Mouse (Mus musculus): Measurements from ENCODE around the gene Taok2. TPM values are rescaled to one million over a fixed set of nuclear protein-coding genes. Genes with fewer than 3 reads are reported as not detected.

Taok2 gene
- total RNA-seq, 1 experiment = 42.3 TPM

GRCm38 (mm10) chr7:126821835-126822511 lies 62.5 kb downstream of the Taok2 start:
- in situ Hi-C loops (cut with MboI; ENCODE audit: low sequenced_read_pairs in 2 of 2, unreplicated experiment in 2 of 2) = no loop called here
- peak; percentile 78 for DNase-seq (ENCODE audit: low read depth, low spot score)
- Histone ChIP-seq H3K9me3 (ENCODE audit: control insufficient read depth, insufficient read depth, low read depth, low read length) (no peaks in the 10 kb centered on the region), H3K4me1 (ENCODE audit: control insufficient read depth in 2 of 2, insufficient read depth in 2 of 2, low read length in 2 of 2, poor library complexity in 1 of 2) (peaks cover 2 to 9% of the 10 kb centered on the region in 2 experiments; a peak in 1 of 4 replicates), H3K9ac (ENCODE audit: insufficient read depth, low read depth, low read length, poor library complexity, severe bottlenecking) (no peak overlapping the region), H3K36me3 (ENCODE audit: control insufficient read depth, insufficient read depth, low read length, poor library complexity, severe bottlenecking) (no peaks in the 10 kb centered on the region), H3K27ac (ENCODE audit: insufficient read depth, low read depth, low read length, poor library complexity, severe bottlenecking) (no peak overlapping the region), H3K4me3 (ENCODE audit: insufficient read depth in 1 of 2, low read depth in 1 of 2, low read length in 2 of 2, poor library complexity in 1 of 2, severe bottlenecking in 1 of 2) (no peak overlapping the region)
- TF ChIP-seq ZC3H11A (IDR thresholded peaks at IDR 0.05; ENCODE audit: borderline replicate concordance, low read depth, low read length) (peak; percentile 62), ZNF384 (IDR thresholded peaks at IDR 0.05; ENCODE audit: low read depth, low read length) (no peak)

GRCm38 (mm10) chr7:126818818-126819217 lies 65.7 kb downstream of the Taok2 start:
- TF ChIP-seq HCFC1 (IDR thresholded peaks at IDR 0.05; ENCODE audit: borderline replicate concordance, insufficient read depth, low read length) (no peak), ZNF384 (IDR thresholded peaks at IDR 0.05; ENCODE audit: low read depth, low read length) (peak; percentile 82)
- in situ Hi-C loops (cut with MboI; ENCODE audit: low sequenced_read_pairs in 2 of 2, unreplicated experiment in 2 of 2) = no loop called here
- no peaks in the 10 kb centered on the region for H3K9me3 ChIP-seq (ENCODE audit: control insufficient read depth, insufficient read depth, low read depth, low read length)
- no peak overlapping the region for H3K4me3 ChIP-seq (ENCODE audit: insufficient read depth in 1 of 2, low read depth in 1 of 2, low read length in 2 of 2, poor library complexity in 1 of 2, severe bottlenecking in 1 of 2)
- no peaks in the 10 kb centered on the region for H3K36me3 ChIP-seq (ENCODE audit: control insufficient read depth, insufficient read depth, low read length, poor library complexity, severe bottlenecking)
- DNase-seq (ENCODE audit: low read depth, low spot score) = no peak
- no peak overlapping the region for H3K27ac ChIP-seq (ENCODE audit: insufficient read depth, low read depth, low read length, poor library complexity, severe bottlenecking)
- H3K4me1 ChIP-seq (ENCODE audit: control insufficient read depth in 2 of 2, insufficient read depth in 2 of 2, low read length in 2 of 2, poor library complexity in 1 of 2) = peaks cover 3 to 11% of the 10 kb centered on the region in 2 experiments; a peak in 2 of 4 replicates
- H3K9ac ChIP-seq (ENCODE audit: insufficient read depth, low read depth, low read length, poor library complexity, severe bottlenecking) = no peak overlapping the region

GRCm38 (mm10) chr7:126817595-126817994 lies 66.9 kb downstream of the Taok2 start:
- Histone ChIP-seq H3K9ac (ENCODE audit: insufficient read depth, low read depth, low read length, poor library complexity, severe bottlenecking) (no peak overlapping the region), H3K36me3 (ENCODE audit: control insufficient read depth, insufficient read depth, low read length, poor library complexity, severe bottlenecking) (no peaks in the 10 kb centered on the region), H3K27ac (ENCODE audit: insufficient read depth, low read depth, low read length, poor library complexity, severe bottlenecking) (no peak overlapping the region), H3K4me1 (ENCODE audit: control insufficient read depth in 2 of 2, insufficient read depth in 2 of 2, low read length in 2 of 2, poor library complexity in 1 of 2) (peaks cover 7 to 17% of the 10 kb centered on the region in 2 experiments; a peak in 3 of 4 replicates), H3K9me3 (ENCODE audit: control insufficient read depth, insufficient read depth, low read depth, low read length) (no peaks in the 10 kb centered on the region), H3K4me3 (ENCODE audit: insufficient read depth in 1 of 2, low read depth in 1 of 2, low read length in 2 of 2, poor library complexity in 1 of 2, severe bottlenecking in 1 of 2) (no peak overlapping the region)
- no peak for DNase-seq (ENCODE audit: low read depth, low spot score)
- in situ Hi-C loops (cut with MboI; ENCODE audit: low sequenced_read_pairs in 2 of 2, unreplicated experiment in 2 of 2) = no loop called here
- TF ChIP-seq CHD2 (IDR thresholded peaks at IDR 0.05; ENCODE audit: low read depth, low read length) (no peak), MAFK (IDR thresholded peaks at IDR 0.05; ENCODE audit: insufficient read depth, low read depth, low read length) (no peak), ZNF384 (IDR thresholded peaks at IDR 0.05; ENCODE audit: low read depth, low read length) (no peak), ZC3H11A (IDR thresholded peaks at IDR 0.05; ENCODE audit: borderline replicate concordance, low read depth, low read length) (no peak), HCFC1 (IDR thresholded peaks at IDR 0.05; ENCODE audit: borderline replicate concordance, insufficient read depth, low read length) (no peak)

- Histone ChIP-seq H3K36me3 (ENCODE audit: control insufficient read depth, insufficient read depth, low read length, poor library complexity, severe bottlenecking) (no peaks in the 10 kb centered on the region), H3K4me1 (ENCODE audit: control insufficient read depth in 2 of 2, insufficient read depth in 2 of 2, low read length in 2 of 2, poor library complexity in 1 of 2) (peaks cover 5 to 16% of the 10 kb centered on the region in 2 experiments; a peak in 3 of 4 replicates), H3K9ac (ENCODE audit: insufficient read depth, low read depth, low read length, poor library complexity, severe bottlenecking) (no peak overlapping the region), H3K4me3 (ENCODE audit: insufficient read depth in 1 of 2, low read depth in 1 of 2, low read length in 2 of 2, poor library complexity in 1 of 2, severe bottlenecking in 1 of 2) (no peak overlapping the region), H3K9me3 (ENCODE audit: control insufficient read depth, insufficient read depth, low read depth, low read length) (no peaks in the 10 kb centered on the region), H3K27ac (ENCODE audit: insufficient read depth, low read depth, low read length, poor library complexity, severe bottlenecking) (no peak overlapping the region)
- in situ Hi-C loops (cut with MboI; ENCODE audit: low sequenced_read_pairs in 2 of 2, unreplicated experiment in 2 of 2) = no loop called here
- TF ChIP-seq ZNF384 (IDR thresholded peaks at IDR 0.05; ENCODE audit: low read depth, low read length) = no peak
- no peak for TF ChIP-seq HCFC1 (IDR thresholded peaks at IDR 0.05; ENCODE audit: borderline replicate concordance, insufficient read depth, low read length)
- no peak for TF ChIP-seq ZC3H11A (IDR thresholded peaks at IDR 0.05; ENCODE audit: borderline replicate concordance, low read depth, low read length)
- no peak for TF ChIP-seq MAFK (IDR thresholded peaks at IDR 0.05; ENCODE audit: insufficient read depth, low read depth, low read length)
- no peak for TF ChIP-seq CHD2 (IDR thresholded peaks at IDR 0.05; ENCODE audit: low read depth, low read length)
- DNase-seq (ENCODE audit: low read depth, low spot score) = no peak
Observed at GRCm38 (mm10) chr7:126816494-126816893, 68.0 kb downstream of the Taok2 start.

GRCm38 (mm10) chr7:126815726-126816222 lies 68.7 kb downstream of the Taok2 start:
- no peak for DNase-seq (ENCODE audit: low read depth, low spot score)
- in situ Hi-C loops (cut with MboI; ENCODE audit: low sequenced_read_pairs in 2 of 2, unreplicated experiment in 2 of 2) = no loop called here
- no peak overlapping the region for H3K27ac ChIP-seq (ENCODE audit: insufficient read depth, low read depth, low read length, poor library complexity, severe bottlenecking)
- no peak overlapping the region for H3K4me3 ChIP-seq (ENCODE audit: insufficient read depth in 1 of 2, low read depth in 1 of 2, low read length in 2 of 2, poor library complexity in 1 of 2, severe bottlenecking in 1 of 2)
- no peak overlapping the region for H3K9ac ChIP-seq (ENCODE audit: insufficient read depth, low read depth, low read length, poor library complexity, severe bottlenecking)
- TF ChIP-seq MAFK (IDR thresholded peaks at IDR 0.05; ENCODE audit: insufficient read depth, low read depth, low read length) (no peak), ZC3H11A (IDR thresholded peaks at IDR 0.05; ENCODE audit: borderline replicate concordance, low read depth, low read length) (no peak), CHD2 (IDR thresholded peaks at IDR 0.05; ENCODE audit: low read depth, low read length) (no peak), HCFC1 (IDR thresholded peaks at IDR 0.05; ENCODE audit: borderline replicate concordance, insufficient read depth, low read length) (no peak), ZNF384 (IDR thresholded peaks at IDR 0.05; ENCODE audit: low read depth, low read length) (no peak)
- H3K36me3 ChIP-seq (ENCODE audit: control insufficient read depth, insufficient read depth, low read length, poor library complexity, severe bottlenecking) = no peaks in the 10 kb centered on the region
- H3K9me3 ChIP-seq (ENCODE audit: control insufficient read depth, insufficient read depth, low read depth, low read length) = no peaks in the 10 kb centered on the region
- peaks cover 5 to 16% of the 10 kb centered on the region in 2 experiments; a peak in 3 of 4 replicates for H3K4me1 ChIP-seq (ENCODE audit: control insufficient read depth in 2 of 2, insufficient read depth in 2 of 2, low read length in 2 of 2, poor library complexity in 1 of 2)

Measured in ES-E14 (cell line).